In genomic region chr11:36428947-36429346, GRCm38 (mm10) we compare ENCODE assay signal across 14 mouse cellular contexts.
DNase-seq lines count a peak whose midpoint lies in the region; ATAC-seq lines count a peak whose summit lies in the region.
"Had no signal": no experiment of that assay in that cellular context is flagged by ENCODE, and none has a peak within 500 bp of the region (broad histone marks: within the 10 kb centered on the region; RNA-seq: fewer than 3 reads in every experiment).

No protein-coding gene starts in this region.

- DNase-seq in hindbrain, embryonic 14.5 days (ENCODE audit: low spot score), result no peak
- no peak for DNase-seq in midbrain, embryonic 10.5 days (ENCODE audit: low spot score)
- peak; percentile 31 for DNase-seq in kidney, postnatal 10 days
- DNase-seq in thymus, postnatal 4 days, result no peak
- DNase-seq: heart, adult 11 months; lung, adult 18-20 months; right cerebral cortex, adult 18-20 months had no signal

- no peaks in the 10 kb centered on the region for H3K27me3 ChIP-seq in hindbrain, embryonic 14.5 days (ENCODE audit: control insufficient read depth, insufficient read depth, low read length)
- no peaks in the 10 kb centered on the region for H3K27me3 ChIP-seq in hindbrain, embryonic 12.5 days
- H3K27me3 ChIP-seq in midbrain, embryonic 12.5 days, result no peaks in the 10 kb centered on the region; the same call in none of the 2 replicates
- H3K27me3 ChIP-seq in midbrain, embryonic 10.5 days (ENCODE audit: low read depth, poor library complexity, severe bottlenecking), result no peaks in the 10 kb centered on the region
- H3K27me3 ChIP-seq in midbrain, embryonic 15.5 days (replicated peaks), result no peaks in the 10 kb centered on the region
- H3K27me3 ChIP-seq: CH12.LX; limb, embryonic 13.5 days; neural tube, embryonic 12.5 days had no signal

- no peak overlapping the region for H3K4me3 ChIP-seq in hindbrain, embryonic 14.5 days (replicated peaks; ENCODE audit: low read length)
- no peak overlapping the region for H3K4me3 ChIP-seq in hindbrain, embryonic 12.5 days
- H3K4me3 ChIP-seq in midbrain, embryonic 12.5 days, result no peak overlapping the region
- no peak overlapping the region for H3K4me3 ChIP-seq in midbrain, embryonic 10.5 days
- no peak overlapping the region for H3K4me3 ChIP-seq in midbrain, embryonic 15.5 days
- H3K4me3 ChIP-seq: limb, embryonic 13.5 days; neural tube, embryonic 12.5 days had no signal

- H3K4me2 ChIP-seq in hindbrain, embryonic 14.5 days (replicated peaks), result no peak overlapping the region
- no peak overlapping the region for H3K4me2 ChIP-seq in hindbrain, embryonic 12.5 days (replicated peaks)
- H3K4me2 ChIP-seq in midbrain, embryonic 12.5 days (replicated peaks), result no peak overlapping the region
- H3K4me2 ChIP-seq in midbrain, embryonic 15.5 days, result no peak overlapping the region
- H3K4me2 ChIP-seq: limb, embryonic 13.5 days; neural tube, embryonic 12.5 days had no signal

- 0 out of 2 replicates have a peak, but pooled peaks cover 6% of the 10 kb centered on the region for H3K4me1 ChIP-seq in hindbrain, embryonic 14.5 days (replicated peaks; ENCODE audit: control insufficient read depth, insufficient read depth, low read length)
- peaks cover 12% of the 10 kb centered on the region for H3K4me1 ChIP-seq in hindbrain, embryonic 12.5 days
- peaks cover 13% of the 10 kb centered on the region for H3K4me1 ChIP-seq in midbrain, embryonic 12.5 days
- peaks cover 10% of the 10 kb centered on the region for H3K4me1 ChIP-seq in midbrain, embryonic 10.5 days
- peaks cover 25% of the 10 kb centered on the region for H3K4me1 ChIP-seq in midbrain, embryonic 15.5 days
- H3K4me1 ChIP-seq: neural tube, embryonic 12.5 days had no signal

- 41% methylated on average over 5 of the region's 5 CpGs for WGBS in hindbrain, embryonic 14.5 days
- 75% methylated on average over 5 of the region's 5 CpGs for WGBS in hindbrain, embryonic 12.5 days
- 81% methylated on average over 5 of the region's 5 CpGs for WGBS in midbrain, embryonic 12.5 days
- 89% methylated on average over 5 of the region's 5 CpGs for WGBS in midbrain, embryonic 10.5 days
- WGBS in midbrain, embryonic 15.5 days, result 56% methylated on average over 5 of the region's 5 CpGs

- H3K9me3 ChIP-seq in hindbrain, embryonic 14.5 days (ENCODE audit: control insufficient read depth, low read length), result no peaks in the 10 kb centered on the region
- no peaks in the 10 kb centered on the region for H3K9me3 ChIP-seq in hindbrain, embryonic 12.5 days (replicated peaks)
- no peaks in the 10 kb centered on the region for H3K9me3 ChIP-seq in midbrain, embryonic 12.5 days
- H3K9me3 ChIP-seq in midbrain, embryonic 10.5 days (replicated peaks), result no peaks in the 10 kb centered on the region
- no peaks in the 10 kb centered on the region for H3K9me3 ChIP-seq in midbrain, embryonic 15.5 days
- H3K9me3 ChIP-seq: limb, embryonic 13.5 days; neural tube, embryonic 12.5 days had no signal

- no peak overlapping the region for H3K9ac ChIP-seq in hindbrain, embryonic 14.5 days
- H3K9ac ChIP-seq in hindbrain, embryonic 12.5 days, result no peak overlapping the region
- H3K9ac ChIP-seq in midbrain, embryonic 12.5 days (replicated peaks), result no peak overlapping the region
- H3K9ac ChIP-seq in midbrain, embryonic 15.5 days, result no peak overlapping the region
- H3K9ac ChIP-seq: limb, embryonic 13.5 days; neural tube, embryonic 12.5 days had no signal

- ATAC-seq in hindbrain, embryonic 14.5 days (ENCODE audit: low FRiP score), result peak; percentile 51; the same call in 1 of the 2 replicates
- ATAC-seq in hindbrain, embryonic 12.5 days (ENCODE audit: low FRiP score), result no peak
- 0 out of 2 replicates have a peak, but pooled peaks have one; percentile 38 for ATAC-seq in midbrain, embryonic 12.5 days (ENCODE audit: low FRiP score, low read depth)
- peak; percentile 51; the same call in 1 of the 2 replicates for ATAC-seq in midbrain, embryonic 15.5 days (replicated peaks)
- ATAC-seq: intestine, postnatal 0 days had no signal

- H3K36me3 ChIP-seq in hindbrain, embryonic 14.5 days (replicated peaks; ENCODE audit: control insufficient read depth, insufficient read depth), result no peaks in the 10 kb centered on the region
- no peaks in the 10 kb centered on the region for H3K36me3 ChIP-seq in hindbrain, embryonic 12.5 days
- no peaks in the 10 kb centered on the region for H3K36me3 ChIP-seq in midbrain, embryonic 12.5 days
- no peaks in the 10 kb centered on the region for H3K36me3 ChIP-seq in midbrain, embryonic 10.5 days
- no peaks in the 10 kb centered on the region for H3K36me3 ChIP-seq in midbrain, embryonic 15.5 days (replicated peaks)
- H3K36me3 ChIP-seq: limb, embryonic 13.5 days; neural tube, embryonic 12.5 days had no signal

- H3K27ac ChIP-seq in hindbrain, embryonic 14.5 days, result no peak overlapping the region
- H3K27ac ChIP-seq in hindbrain, embryonic 12.5 days, result no peak overlapping the region
- no peak overlapping the region for H3K27ac ChIP-seq in midbrain, embryonic 12.5 days (replicated peaks)
- H3K27ac ChIP-seq in midbrain, embryonic 10.5 days (replicated peaks), result no peak overlapping the region
- no peak overlapping the region for H3K27ac ChIP-seq in midbrain, embryonic 15.5 days
- H3K27ac ChIP-seq: limb, embryonic 13.5 days; neural tube, embryonic 12.5 days had no signal
